Mouse (Mus musculus) splenic B cell, adult 2 months (primary cell): ENCODE measurements around the gene Ogdh.

Source experiments
- DNase-seq: peaks from one replicate; pipeline ENCODE4 v3.0.0-alpha.2; 2011; ENCODE audit warnings: low read depth, low spot score
- H3K27me3 ChIP-seq: 2 replicates; pipeline ENCODE4 v1.6.1; 2012; ENCODE audit warnings: mild to moderate bottlenecking, low read length, moderate library complexity, mixed read lengths; ENCODE audit not compliant: control insufficient read depth, poor library complexity, insufficient read depth, severe bottlenecking
- H3K36me3 ChIP-seq: 2 replicates; pipeline ENCODE4 v1.6.1; 2012; ENCODE audit warnings: mild to moderate bottlenecking, low read length, moderate library complexity, mixed read lengths; ENCODE audit not compliant: control insufficient read depth, poor library complexity, insufficient read depth, severe bottlenecking

The Ogdh gene

DNA sequence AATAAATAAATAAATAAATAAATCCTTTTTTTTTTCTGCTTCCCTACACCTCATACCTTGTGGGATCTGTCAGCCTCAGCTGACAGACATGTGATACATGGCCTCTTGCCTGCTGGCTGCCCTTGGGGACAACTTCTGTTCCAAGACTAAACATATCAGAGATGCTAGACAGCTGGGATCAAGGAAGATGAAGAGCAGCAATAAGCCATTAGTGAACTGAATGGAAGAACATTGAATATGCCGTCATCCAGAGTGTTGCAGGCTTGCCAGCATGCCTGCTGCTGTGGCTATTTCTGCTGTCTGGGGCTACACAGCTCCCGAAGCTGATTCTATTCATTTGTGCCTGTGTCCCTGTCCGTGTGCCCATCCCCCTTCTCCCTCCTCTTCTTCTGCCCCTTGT, 8.5 kb upstream of the Ogdh start:
- H3K36me3 ChIP-seq = no peaks in the 10 kb centered on the region
- DNase-seq = no peak
- H3K27me3 ChIP-seq = no peaks in the 10 kb centered on the region

DNA sequence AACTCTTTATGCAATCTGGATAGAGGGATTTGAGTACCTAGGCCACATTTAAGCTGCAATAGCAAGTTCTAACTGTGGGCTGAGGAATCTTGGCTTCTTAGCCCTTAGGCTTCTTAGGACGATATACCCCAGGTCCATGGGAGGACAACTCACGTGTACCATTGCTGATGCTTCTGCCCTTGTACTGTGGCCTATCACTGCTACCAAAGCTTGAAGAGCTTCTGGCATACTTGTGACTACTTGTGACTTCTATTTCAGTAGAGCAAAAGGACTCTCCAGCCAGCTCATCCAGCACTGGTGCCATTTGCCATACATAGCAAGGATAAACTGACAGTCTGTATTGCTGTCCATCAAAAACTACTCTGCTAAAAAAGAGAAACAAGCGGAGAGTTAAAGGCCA, 1.3 kb upstream of the Ogdh start:
- Histone ChIP-seq H3K27me3 (no peaks in the 10 kb centered on the region), H3K36me3 (no peaks in the 10 kb centered on the region)
- no peak for DNase-seq

DNA sequence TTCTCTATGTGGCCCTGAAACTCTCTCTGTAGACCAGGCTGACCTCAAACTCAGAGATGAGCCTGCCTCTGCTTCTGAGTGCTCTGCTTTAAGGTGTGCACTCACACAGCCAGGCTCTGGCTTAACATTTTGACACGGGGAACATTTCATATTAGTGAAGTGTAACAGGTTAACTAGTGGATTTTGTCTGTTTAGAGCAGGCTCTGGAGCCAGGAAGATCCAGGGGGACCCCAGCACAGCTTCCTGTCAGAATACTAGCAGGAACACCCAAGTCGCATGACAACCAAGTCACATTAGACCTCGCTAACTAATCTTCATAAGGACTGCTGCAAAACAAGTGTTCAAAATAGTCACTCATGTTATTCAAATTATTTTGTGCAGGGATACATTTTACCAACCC, 550 bp upstream of the Ogdh start:
- Histone ChIP-seq H3K36me3 (no peaks in the 10 kb centered on the region), H3K27me3 (no peaks in the 10 kb centered on the region)
- DNase-seq = no peak

DNA sequence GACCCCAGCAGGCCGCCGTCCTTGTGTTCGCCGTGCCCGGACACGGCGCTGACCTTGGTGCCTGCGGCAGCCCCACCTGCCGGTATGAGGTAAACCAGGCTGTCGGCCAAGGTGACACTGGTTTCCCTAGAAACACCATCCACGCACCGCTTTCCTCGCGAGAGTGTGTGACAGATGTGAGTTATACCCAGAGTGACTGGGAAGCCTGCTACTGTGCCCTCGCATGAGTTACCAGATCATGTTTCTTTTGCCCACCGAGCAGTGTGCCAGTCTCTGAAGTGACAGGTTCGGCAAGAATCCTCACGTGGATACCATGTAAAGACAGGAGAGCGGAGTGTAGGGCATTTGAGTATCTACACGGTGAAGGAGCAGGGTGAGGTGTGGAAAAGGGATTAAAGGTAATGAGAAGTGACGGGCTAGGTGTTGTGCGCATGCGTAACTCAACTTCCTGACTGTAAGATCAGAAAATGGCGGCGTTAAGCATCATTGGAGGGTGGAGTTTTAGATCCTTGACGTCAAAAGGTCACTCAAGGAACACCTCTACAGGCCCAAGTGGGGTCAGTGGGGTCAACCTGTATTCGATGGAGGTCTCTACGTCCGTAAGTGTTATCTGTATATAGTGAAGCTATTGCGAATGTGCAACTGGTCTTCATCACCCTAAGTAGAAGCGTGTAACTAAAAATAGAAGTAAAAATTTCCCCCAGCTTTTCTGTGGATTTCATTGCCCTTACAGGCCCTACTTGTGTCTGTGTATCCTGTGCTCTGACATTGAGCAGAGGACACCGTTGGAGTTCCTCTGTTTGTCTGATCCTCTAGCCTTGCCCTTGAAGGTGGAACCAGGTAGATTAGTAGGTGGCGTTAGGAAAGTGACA, 919 bp downstream of the Ogdh start:
- DNase-seq = peak; percentile 91
- no peaks in the 10 kb centered on the region for H3K27me3 ChIP-seq
- H3K36me3 ChIP-seq = no peaks in the 10 kb centered on the region; the same call in 1 of the 2 replicates

DNA sequence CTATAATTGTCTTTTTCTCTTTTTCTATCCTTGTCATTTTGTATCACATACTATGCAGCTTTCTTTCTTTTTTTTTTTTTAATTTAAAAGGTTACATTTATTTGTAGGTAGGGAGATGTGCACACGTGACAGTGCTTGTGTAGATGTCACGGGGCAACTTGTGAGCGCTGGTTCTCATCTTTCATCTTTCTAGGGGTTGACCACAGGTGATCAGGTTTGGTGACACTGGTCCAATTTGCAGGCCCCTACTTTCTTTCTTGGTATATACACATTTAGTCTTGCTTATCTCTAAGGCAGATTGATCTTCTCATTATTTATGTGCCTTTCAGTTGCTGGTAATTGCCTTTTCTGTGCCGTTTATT, 1.5 kb downstream of the Ogdh start:
- DNase-seq = no peak
- no peaks in the 10 kb centered on the region for H3K27me3 ChIP-seq
- H3K36me3 ChIP-seq = no peaks in the 10 kb centered on the region; the same call in none of the 2 replicates

DNA sequence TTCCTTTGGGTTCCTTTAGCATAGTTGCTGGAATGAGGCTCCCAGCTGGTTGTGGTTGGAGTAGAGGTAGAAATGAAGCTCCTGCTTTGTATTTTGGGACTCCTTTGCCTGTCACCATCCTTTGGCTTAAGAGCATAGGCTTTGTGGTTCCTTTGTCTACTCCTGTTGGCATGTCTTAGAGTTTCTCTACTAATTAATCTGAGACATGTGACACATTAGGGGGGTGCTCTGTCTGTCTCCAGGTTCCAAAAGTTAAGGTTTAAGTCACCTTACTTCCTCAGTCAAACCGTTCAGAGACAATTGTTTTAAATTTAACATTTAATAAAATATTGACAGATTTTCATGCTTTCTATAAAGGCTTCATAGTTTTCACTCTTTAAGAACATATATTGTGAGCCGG, 2.2 kb downstream of the Ogdh start:
- no peaks in the 10 kb centered on the region for H3K27me3 ChIP-seq
- peaks cover 4% of the 10 kb centered on the region for H3K36me3 ChIP-seq
- DNase-seq = no peak

DNA sequence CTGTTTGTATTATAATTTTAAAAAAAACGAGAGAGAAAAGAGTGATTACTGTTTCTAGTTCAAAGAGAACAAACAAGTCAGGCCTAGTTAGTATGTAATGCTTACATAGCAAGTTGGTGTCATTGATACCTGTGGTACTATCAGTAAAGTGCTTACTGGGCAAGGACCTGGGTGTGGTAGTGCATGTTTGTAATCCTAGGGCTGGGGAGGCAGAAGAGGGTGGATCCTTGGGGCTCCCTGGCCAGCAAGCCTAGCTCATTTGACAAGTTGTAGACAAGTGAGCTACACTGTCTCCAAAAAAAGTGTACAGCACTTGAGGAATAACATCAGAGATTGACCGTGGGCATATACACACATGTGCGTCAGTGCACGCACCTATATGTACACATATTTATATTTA, 3.2 kb downstream of the Ogdh start:
- H3K36me3 ChIP-seq = peaks cover 4% of the 10 kb centered on the region
- no peaks in the 10 kb centered on the region for H3K27me3 ChIP-seq
- DNase-seq = no peak

DNA sequence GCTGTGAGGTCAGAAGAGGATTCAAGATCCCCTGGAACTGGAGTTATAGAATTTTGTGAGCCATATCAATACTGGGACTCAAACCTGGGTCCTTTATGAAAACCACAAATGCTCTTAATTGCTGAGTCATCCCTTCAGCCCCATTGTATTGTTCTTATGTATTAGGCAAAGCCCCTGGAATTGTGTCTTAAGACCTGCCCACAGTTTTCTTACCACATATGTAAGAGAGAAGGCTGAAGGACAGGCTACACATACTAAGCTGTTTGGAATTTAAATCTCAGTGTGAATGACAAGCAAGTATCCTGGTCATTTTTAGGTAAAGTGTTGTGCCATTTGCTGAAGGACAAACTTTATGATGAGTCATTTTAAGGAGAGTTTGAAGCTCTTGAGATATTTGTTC, 4.6 kb downstream of the Ogdh start:
- DNase-seq = no peak
- Histone ChIP-seq H3K36me3 (peaks cover 10% of the 10 kb centered on the region), H3K27me3 (no peaks in the 10 kb centered on the region)

DNA sequence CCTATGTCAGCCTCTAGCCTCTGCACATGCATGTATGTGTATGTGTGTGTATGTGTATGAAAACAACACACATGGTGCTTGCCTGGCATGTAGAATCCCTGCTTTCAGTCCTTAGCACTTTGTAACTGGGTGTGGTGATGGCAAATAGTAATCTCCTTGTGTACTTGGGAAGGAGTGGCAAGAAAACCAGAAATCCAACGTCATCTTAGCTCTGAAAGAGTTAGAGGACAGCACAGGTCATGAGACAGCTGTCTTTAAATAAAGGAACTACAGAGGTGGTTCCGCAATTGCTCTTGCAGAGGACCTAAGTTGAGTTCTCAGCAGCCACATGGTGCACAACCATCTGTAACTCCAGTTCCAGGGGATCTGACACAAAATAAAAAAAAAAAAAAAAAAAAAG, 8.0 kb downstream of the Ogdh start:
- Histone ChIP-seq H3K27me3 (no peaks in the 10 kb centered on the region), H3K36me3 (peaks cover 13% of the 10 kb centered on the region)
- DNase-seq = peak; percentile 14

DNA sequence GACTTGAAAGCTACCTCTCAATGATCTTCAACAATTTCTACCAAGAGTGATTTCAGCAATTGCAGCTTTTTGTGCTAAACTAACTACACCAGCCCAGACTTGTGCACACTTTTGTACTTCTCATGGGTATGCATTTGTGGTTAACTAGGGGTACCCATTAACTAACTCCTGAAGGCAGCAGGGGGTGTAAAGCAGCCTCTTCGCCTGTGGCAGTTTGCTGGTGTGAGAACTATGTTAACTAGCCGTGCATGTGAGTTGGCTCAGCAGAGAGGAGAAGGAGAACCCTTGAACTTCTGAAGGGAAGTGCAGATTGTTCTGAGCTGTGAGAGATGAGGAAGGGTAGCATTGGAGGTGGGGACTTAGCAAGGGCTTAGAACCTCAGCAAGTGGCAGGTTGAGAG, 11.4 kb downstream of the Ogdh start:
- Histone ChIP-seq H3K36me3 (peaks cover 13% of the 10 kb centered on the region), H3K27me3 (no peaks in the 10 kb centered on the region)
- no peak for DNase-seq

DNA sequence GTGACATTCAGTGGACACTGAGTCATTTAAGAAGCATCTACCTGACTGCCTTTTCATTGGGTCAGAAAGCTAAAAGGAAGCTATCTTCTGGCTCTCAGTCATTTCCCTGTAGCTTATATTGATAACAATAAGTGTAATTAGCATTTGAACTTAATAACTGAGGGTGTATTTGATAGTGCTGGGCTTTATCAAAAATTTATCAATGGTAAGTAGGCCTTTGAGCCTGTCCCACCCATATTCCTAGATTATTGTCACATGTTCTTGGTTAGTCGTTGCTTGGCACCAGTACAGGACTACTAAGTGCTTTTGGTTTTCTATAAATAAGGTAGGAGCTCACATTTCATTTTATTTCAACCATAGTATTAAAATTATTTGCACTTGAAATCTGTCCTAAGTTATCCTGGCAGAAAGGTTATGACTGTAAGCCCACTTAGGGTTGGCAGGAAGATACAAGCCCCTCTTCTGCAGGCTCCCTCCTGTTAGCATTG, 14.6 kb downstream of the Ogdh start:
- DNase-seq = no peak
- Histone ChIP-seq H3K27me3 (no peaks in the 10 kb centered on the region), H3K36me3 (peaks cover 4% of the 10 kb centered on the region; the same call in 1 of the 2 replicates)

DNA sequence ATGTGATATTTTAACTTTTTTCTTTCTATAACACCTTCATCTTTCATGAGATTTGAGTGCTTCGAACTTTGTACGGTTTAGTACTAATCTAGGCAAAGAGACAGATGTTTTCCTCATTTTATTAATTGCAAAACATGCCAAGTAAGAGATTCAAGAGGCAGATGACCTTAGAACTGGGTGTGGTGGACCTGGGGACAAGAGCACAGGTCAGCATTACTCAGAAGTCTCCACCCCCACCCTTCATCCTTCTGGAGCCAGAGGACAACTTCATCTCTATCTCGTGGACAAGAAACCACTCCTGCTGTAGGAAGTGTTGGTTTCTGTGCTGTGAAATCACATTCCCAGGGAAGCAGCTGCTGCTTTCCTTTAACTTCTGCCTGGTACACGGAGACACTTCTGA, 16.7 kb downstream of the Ogdh start:
- no peak for DNase-seq
- Histone ChIP-seq H3K36me3 (peaks cover 2% of the 10 kb centered on the region; the same call in 1 of the 2 replicates), H3K27me3 (no peaks in the 10 kb centered on the region)

DNA sequence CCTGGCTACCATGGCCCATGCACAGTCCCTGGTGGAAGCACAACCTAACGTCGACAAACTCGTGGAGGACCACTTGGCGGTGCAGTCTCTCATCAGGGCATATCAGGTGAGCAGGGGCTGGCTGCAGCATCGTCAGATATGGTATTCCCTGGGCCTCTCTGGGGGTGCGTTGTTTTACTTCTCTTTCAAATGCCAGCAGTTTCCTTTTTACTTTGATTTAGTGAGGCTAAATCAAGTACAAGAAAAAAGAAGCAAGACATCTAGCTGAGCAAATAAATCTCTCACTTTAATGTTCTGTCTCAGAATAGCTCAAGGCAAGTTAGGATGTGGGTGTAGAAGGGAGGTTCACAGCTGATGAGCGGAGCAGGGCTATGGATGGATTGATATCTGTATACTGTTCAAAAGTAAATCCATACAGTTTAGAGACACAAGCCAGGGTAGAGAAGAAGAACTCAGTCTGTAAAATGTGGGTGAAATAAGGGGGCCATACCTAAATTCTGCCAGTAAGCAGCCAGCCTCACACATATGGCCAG, 22.5 kb downstream of the Ogdh start:
- Histone ChIP-seq H3K36me3 (peaks cover 8% of the 10 kb centered on the region), H3K27me3 (no peaks in the 10 kb centered on the region)
- no peak for DNase-seq

DNA sequence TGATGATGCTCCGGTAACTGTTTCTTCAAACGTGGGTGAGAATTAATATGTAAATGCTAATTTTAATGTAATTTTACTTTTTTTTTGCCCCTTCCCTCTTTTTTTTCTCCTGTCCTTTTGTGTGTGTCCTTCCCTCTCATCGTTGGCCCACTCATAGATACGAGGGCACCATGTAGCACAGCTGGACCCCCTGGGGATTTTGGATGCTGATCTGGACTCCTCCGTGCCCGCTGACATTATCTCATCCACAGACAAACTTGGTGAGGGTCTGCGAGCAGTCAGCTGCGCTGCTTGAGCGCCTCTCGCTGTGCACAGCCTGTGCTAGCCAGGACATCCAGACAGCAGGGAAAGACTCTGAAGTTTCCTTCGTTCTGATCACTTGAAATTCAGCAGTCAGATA, 25.4 kb downstream of the Ogdh start:
- H3K27me3 ChIP-seq = no peaks in the 10 kb centered on the region
- DNase-seq = no peak
- H3K36me3 ChIP-seq = peaks cover 9% of the 10 kb centered on the region; the same call in 1 of the 2 replicates

DNA sequence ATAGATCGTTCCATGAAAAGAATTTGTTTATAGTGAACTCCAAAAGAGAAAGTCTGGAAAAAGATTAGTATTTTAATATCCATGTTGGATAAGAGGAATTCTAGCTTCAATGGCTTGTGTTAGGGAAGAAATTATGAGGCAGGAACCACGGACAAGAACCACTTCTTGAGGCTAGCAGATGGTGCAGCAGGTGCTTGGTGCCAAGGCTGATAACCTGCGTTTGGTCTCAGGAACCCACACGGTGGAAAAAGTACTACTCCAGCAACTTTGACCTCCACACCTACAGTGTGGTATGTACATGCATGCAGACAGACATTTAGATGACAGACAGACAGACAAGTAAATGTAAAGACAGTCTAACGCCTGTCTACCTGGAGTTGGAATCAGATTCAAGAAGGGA, 27.1 kb downstream of the Ogdh start:
- H3K36me3 ChIP-seq = peaks cover 9% of the 10 kb centered on the region; the same call in 1 of the 2 replicates
- no peak for DNase-seq

More for the DNA sequence above, 27.1 kb downstream of the Ogdh start:
- H3K27me3 ChIP-seq = no peaks in the 10 kb centered on the region
